Mouse (Mus musculus) spleen, adult 2 months (tissue): ENCODE data around the gene Rps6kl1.

Experiments used
- CTCF ChIP-seq: fragments of 200-500 bp; IDR thresholded peaks from 2 replicates; pipeline ENCODE4 v1.5.1; 2011; ENCODE audit warnings: mild to moderate bottlenecking, inconsistent platforms; ENCODE audit not compliant: insufficient read depth, insufficient read length, insufficient replicate concordance; ENCODE audit errors: extremely low read depth
- POLR2A ChIP-seq: fragments of 200-500 bp; IDR thresholded peaks from 2 replicates; pipeline ENCODE4 v1.6.1; 2011; ENCODE audit warnings: low read depth, low read length, inconsistent platforms

DNA sequence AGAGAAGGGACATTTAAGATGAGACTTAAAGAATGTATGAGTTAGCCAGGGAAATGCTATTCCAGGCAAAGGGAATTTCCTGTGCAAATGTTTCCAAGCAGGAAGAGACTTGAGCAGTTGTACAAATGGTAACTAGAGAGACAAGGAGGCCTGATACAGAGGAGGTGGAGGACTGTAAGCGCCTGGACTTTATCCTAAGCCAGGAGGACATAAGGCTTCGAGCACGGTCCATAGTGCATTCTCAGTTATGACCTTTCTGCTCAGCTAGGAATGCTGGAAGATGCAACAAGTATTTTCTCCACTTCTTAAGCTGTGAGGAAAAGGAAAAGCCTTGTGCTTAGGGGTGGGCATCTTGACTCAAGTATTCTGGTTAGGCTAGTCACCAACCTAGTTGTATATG lies 37.7 kb downstream of the Rps6kl1 start:
- TF ChIP-seq POLR2A, result no peak
- no peak for TF ChIP-seq CTCF
